Mouse (Mus musculus): ENCODE measurements around the gene 4930467E23Rik.
"Not testable (repeated sequence)": the region's sequence is repeated elsewhere in the genome, so short reads cannot be mapped to it uniquely, and the experiment has no call there.

The 4930467E23Rik gene

GRCm38 (mm10) chr8:19711171-19711860 lies 18.1 kb upstream of the 4930467E23Rik start:
- not testable (repeated sequence) for DNase-seq

GRCm38 (mm10) chr8:19712227-19712750 lies 17.1 kb upstream of the 4930467E23Rik start:
- not testable (repeated sequence) for DNase-seq

GRCm38 (mm10) chr8:19712816-19713215 lies 16.6 kb upstream of the 4930467E23Rik start:
- DNase-seq: not testable (repeated sequence)

- DNase-seq: not testable (repeated sequence)
These were observed 16.0 kb upstream of the 4930467E23Rik start for GRCm38 (mm10) chr8:19713232-19713834.

DNA sequence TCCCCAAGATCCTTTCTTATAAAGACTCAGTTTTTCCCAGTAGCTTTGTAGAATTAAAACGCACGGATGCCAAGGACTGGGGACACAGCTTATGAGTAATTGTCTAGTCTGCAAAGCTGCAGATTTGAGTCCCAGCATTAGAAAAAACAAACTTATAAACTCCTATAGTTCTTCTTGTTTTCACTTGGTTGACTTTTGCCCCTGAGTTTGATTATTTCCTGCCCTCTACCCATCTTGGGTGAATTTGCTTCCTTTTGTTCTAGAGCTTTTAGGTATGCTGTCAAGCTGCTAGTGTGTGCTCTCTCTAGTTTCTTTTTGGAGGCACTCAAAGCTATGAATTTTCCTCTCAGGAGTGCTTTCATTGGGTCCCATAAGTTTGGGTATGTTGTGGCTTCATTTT lies 14.9 kb upstream of the 4930467E23Rik start:
- DNase-seq: not testable (repeated sequence)

- not testable (repeated sequence) for DNase-seq
These were observed 14.1 kb upstream of the 4930467E23Rik start for GRCm38 (mm10) chr8:19715266-19715665.

GRCm38 (mm10) chr8:19717851-19718250 lies 11.5 kb upstream of the 4930467E23Rik start:
- DNase-seq: not testable (repeated sequence)

GRCm38 (mm10) chr8:19719513-19719912 lies 9.9 kb upstream of the 4930467E23Rik start:
- DNase-seq: not testable (repeated sequence)

DNA sequence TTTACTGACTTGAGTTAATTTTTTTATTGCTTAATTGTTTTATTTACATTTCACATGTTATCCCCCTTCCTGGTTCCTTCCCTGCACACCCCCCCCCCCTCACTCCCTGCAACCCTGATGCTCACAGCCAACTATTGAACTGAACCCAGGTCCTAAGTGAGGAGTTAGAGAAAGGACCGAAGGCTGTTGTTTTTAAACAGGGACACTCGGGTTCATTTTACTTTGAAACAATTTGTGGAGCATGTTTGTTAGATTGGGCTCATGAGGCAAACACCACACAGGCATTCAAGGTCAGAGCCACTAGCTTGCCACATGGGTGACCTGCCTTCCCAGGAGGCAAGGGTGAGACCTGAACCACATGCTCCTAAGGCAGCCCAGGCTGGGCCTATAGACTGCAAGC lies 4.5 kb upstream of the 4930467E23Rik start:
- DNase-seq: not testable (repeated sequence)

DNA sequence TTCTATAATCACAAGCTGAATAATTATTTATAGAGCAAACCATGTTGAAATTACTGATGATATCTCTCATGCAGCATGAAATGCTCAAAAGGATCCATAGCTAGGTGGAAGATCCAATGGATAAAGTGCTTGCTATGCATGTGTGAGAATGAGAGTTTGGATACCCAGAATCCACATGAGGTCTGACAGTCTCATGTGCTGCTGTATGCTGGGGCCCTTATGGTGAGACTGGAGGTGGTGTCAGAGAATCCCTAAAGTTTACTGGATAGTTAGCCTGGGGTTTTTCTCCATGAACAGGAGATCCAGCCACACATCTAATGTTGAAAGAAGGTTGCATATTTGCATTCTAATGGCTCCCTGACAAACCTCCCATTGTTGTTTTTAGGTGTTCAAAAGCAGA lies 22.4 kb downstream of the 4930467E23Rik start:
- DNase-seq: not testable (repeated sequence)

- DNase-seq: not testable (repeated sequence)
These were observed 24.8 kb downstream of the 4930467E23Rik start for GRCm38 (mm10) chr8:19754178-19754577.

- not testable (repeated sequence) for DNase-seq
These were observed 25.6 kb downstream of the 4930467E23Rik start for GRCm38 (mm10) chr8:19754961-19755360.

DNA sequence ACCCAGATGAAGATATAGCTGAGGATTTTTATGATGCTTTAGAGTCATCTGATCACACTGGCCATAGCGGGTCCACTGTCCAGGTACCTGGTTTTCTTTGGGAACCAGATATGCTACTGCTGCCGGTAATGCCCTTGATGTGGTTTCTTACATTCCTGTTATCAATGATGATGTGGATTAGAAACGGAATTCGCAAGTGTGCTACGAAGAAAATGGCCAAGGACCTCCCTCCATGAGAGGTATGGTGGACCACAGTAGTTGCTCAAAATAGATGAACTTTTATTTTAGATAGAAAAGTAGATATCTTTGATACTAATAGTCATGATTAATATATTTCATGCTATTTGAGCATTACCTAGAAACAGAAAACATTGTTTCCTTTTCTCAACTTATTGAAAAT lies 32.3 kb downstream of the 4930467E23Rik start:
- not testable (repeated sequence) for DNase-seq

DNA sequence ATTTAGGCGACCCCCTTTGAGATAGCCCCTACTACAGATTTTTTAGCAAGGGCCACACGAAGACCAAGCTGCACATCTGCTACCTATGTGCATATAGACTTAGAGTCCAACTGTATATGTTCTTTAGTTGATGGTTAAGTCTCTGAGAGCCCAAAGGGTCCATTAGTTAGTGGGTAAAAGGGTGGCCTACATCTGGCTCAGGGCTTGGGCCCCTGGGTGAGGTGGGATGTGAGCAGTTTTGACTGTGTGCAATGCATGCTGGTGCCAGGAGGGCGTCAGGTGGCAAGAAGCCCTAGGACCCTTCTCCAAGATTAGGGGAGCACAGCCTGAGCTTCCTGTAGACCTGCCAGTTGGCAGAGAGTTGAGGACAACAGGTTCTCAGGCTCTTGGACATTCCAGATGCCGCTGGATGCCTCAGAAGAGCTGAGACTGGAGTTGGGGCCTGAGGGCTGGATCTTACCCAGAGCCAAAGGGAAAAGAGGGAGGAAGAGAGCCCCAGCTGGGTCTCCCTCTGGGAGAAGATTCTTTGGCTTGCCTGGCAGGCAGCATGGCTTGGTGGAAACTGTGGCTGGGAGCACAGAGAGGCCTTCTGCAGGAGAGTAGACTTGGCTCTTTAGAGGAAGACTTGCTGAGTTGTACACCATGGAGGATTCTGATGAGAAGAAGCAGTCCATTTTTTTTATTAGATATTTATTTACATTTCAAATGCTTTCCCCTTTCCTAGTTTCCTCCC lies 33.6 kb downstream of the 4930467E23Rik start:
- DNase-seq: not testable (repeated sequence)

DNA sequence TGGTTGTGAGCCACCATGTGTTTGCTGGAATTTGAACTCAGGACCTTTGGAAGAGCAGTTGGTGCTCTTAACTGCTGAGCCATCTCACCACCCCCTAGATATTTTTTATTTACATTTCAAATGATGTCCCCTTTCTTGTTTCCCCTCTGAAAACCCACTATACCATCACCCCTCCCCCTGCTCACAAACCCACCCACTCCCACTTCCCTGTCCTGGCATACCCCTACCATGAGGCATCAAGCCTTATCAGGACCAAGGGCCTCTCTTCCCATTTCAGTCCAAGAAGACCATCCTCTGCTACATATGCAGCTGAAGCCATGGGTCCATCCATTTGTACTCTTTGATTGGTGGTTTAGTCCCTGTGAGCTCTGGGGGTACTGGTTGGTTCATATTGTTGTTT lies 36.2 kb downstream of the 4930467E23Rik start:
- DNase-seq: not testable (repeated sequence)

- DNase-seq: not testable (repeated sequence)
These were observed 44.1 kb downstream of the 4930467E23Rik start for GRCm38 (mm10) chr8:19773461-19773860.

DNA sequence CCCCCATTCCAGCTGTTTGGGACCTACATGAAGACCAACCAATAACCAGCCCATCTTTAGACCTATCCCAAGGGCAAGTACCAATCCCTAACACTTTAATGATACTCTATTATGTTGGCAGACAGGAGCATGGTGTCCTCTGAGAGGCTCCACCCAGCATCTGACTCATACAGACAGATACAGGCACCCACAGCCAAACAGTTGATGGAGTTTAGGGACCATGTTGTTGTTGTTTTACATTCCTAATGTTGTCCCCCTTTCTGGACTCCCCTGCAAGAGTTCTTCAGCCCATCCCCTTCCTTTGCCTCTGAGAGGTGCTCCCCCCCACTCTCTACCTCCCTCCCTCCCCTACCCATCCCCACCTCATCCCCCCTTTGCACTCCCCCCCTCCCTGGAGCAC lies 46.9 kb downstream of the 4930467E23Rik start:
- DNase-seq: not testable (repeated sequence)

DNA sequence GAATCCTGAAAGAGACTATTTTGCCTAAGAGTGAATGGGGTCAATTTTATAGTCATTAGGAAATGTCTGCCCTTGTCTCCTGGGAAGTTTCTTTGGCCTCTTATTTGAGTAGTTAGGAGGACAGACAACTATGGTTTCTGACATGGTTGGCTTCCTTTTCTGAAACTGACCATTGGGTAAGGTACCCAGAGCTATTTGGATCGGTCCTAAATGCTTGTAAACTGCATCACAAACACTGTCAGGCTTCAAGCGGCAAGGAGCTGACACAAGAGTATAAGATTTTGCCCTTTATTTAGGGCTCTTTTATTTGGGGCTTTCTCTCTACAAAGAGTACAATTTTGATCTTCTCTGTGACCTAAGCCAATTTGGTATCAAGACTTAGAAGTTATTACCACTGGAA lies 48.1 kb downstream of the 4930467E23Rik start:
- not testable (repeated sequence) for DNase-seq

DNA sequence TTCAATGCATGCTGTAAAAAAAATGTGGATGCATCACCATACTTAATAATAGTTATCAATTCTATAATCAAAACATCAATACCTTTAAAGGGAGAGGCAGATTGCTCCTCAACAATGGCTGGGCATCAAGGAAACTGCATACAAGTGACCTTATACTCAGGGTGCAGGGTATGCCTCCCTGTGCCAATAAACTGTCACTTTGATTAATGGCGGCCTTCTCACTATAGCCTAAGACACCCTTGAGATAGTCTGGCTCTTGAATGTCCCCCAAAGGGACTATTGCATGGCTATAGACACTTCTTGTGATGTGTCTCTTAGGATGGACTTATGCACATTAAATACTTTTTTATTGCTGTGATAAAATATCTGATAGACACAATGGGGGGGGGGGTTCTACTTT lies 48.8 kb downstream of the 4930467E23Rik start:
- DNase-seq: not testable (repeated sequence)

- DNase-seq: not testable (repeated sequence)
These were observed 49.5 kb downstream of the 4930467E23Rik start for GRCm38 (mm10) chr8:19778891-19779290.

DNA sequence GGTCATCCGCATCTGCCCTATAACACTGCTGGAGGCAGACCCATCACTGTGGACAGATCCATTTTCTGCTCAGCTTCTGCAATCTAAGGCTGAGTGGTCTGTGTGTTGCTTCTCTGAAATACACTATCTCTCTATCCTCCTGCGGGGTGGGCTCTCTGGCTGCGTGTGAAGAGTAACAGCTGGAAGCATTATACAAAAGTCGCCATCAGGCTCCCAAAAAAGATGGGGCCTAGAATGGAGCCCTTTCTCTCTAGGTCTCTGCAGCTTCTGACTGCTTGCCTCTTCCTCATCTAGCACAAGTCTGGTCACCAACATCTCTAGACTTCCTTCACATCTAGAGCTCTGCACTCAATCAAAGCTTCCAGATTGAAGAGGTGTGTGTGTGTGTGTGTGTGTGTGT lies 50.8 kb downstream of the 4930467E23Rik start:
- DNase-seq: not testable (repeated sequence)

DNA sequence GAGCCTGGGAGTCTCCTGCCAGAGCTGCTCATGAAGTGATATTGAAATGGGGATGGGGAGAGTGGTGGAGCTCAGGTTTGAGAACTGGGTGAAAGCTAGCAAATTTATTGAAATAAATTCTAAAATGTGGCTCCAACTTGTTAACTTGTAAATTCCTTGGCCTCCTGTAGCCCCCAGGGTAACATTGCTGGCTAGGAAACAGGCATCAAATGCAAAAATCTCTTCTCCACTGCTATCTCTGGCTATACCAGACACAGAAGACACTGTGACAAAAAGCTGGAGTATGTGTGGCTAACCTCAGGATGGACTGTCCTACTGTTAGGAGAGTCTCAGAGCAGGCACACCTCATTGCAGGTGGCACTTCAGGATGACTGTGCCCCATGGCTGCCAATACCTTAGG lies 51.3 kb downstream of the 4930467E23Rik start:
- DNase-seq: not testable (repeated sequence)

Measured in right cerebral cortex, adult 18-20 months (tissue).